Mouse (Mus musculus) thymus, postnatal 25 days (tissue): ENCODE measurements around the gene Tsen54.

Source experiments
- DNase-seq: peaks from one replicate; pipeline ENCODE4 v3.0.0; 2022

Gene Tsen54

DNA sequence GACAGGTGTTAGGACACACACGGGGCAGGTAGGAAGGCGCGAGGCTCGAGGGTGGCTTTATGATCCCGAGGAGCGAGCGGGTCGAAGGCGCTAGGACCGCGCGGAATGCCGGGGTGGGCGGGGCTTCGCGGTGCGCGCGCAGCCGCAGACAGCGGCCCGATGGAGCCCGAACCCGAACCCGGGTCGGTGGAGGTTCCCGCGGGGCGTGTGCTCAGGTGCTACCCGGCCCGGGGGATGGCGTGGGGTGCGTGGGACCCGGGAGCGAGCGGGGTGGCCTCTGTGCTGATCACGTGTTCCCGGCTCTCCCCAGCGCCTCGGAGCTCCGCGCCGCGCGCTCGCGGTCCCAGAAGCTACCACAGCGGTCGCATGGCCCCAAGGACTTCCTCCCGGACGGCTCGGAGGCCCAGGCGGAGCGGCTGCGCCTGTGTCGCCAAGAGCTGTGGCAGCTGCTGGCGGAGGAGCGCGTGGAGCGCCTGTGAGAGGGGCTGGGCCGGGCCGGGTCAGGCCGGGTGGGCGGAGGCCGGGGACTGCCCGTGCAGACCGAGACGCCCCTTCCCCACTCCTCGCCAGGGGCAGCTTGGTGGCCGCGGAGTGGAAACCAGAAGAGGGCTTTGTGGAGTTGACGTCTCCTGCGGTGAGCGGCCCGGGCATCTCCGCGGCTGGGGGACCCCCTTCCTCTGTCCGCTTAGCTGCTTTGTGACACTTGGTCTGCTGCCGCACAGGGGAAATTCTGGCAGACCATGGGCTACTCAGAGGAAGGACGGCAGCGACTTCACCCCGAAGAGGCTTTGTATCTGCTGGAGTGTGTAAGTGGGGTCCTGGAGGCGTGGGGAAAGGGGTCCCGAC lies at the start of gene Tsen54:
Gene Tsen54 (plus strand): TSS at position 120 of the 846 bp plus-strand sequence.
- DNase-seq: peak; percentile 84

GRCm38 (mm10) chr11:115765103-115765606 lies 49.4 kb upstream of the Tsen54 start, which contains the start of gene Tmem94:
Tmem94 (plus strand) TSS chr11:115765433.
- DNase-seq: peak; percentile 99

GRCm38 (mm10) chr11:115765607-115766141 lies 48.9 kb upstream of the Tsen54 start:
- no peak for DNase-seq

DNA sequence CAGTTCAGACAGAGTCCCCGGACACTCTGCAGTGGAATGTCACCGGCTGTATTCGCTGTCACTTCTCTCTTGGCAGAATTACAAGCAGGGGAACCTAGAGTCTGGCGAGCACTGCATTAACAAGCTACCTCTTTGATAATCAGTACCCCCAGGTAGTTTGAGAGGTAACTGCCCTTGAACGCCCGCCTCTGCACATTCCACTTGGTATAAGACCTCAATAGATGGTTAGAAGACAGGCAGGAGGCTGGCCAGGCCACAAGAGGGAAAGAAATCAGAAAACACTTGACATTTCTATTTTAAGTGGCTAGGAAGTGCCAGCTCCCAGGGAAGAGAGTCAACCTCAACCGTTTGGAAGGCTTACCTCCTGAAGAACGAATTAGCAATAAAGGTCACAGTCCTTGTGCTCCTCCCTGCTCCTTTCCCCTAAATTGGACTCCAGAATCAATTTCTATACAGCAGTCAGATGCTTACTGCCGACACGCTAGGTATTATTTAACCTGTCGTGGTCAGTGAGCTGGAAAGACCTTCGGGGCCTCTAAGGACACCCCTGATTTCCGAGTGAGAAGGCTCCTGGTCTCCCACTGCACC lies 48.1 kb upstream of the Tsen54 start:
- no peak for DNase-seq

DNA sequence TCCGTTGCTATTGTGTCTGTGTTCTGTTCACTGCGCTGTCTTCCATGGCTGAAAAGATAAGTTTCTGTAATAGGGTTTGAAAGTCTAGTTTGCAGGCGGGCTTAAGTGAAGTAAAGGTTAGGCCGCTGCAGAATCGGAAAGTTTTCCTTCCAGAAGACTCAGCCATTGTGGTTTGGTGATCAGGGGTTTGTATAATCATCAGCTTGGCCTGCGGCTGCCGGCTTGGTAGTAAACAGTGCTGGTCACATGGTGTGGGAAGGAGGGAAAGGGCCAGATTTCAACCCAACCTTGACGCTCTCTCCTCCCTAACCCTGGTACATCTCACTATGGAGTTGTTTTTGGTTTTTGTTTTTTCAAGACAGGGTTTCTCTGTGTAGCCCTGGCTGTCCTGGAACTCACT lies 47.5 kb upstream of the Tsen54 start:
- no peak for DNase-seq

- DNase-seq: no peak
Observed at GRCm38 (mm10) chr11:115768896-115769295, 45.6 kb upstream of the Tsen54 start.

DNA sequence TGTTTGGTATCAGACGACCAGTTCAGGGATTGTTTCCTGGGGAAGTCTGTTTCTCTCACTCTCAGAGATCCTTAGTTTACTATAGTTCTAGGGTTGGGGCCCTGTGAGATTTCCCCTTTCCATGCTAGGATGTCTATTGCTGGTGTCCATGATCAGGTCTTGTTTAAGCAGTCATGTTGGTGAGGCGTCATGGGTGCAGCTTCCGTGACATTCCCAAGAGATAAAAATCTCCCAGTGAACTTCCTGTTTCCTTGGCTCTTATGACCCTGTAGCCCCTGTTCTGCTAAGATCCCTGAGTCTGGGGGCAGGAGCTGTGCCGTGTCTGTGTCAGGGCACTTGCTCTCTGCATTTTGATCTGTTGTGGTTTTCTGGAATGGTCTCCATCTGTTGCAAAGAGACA lies 39.9 kb upstream of the Tsen54 start:
- DNase-seq: no peak

DNA sequence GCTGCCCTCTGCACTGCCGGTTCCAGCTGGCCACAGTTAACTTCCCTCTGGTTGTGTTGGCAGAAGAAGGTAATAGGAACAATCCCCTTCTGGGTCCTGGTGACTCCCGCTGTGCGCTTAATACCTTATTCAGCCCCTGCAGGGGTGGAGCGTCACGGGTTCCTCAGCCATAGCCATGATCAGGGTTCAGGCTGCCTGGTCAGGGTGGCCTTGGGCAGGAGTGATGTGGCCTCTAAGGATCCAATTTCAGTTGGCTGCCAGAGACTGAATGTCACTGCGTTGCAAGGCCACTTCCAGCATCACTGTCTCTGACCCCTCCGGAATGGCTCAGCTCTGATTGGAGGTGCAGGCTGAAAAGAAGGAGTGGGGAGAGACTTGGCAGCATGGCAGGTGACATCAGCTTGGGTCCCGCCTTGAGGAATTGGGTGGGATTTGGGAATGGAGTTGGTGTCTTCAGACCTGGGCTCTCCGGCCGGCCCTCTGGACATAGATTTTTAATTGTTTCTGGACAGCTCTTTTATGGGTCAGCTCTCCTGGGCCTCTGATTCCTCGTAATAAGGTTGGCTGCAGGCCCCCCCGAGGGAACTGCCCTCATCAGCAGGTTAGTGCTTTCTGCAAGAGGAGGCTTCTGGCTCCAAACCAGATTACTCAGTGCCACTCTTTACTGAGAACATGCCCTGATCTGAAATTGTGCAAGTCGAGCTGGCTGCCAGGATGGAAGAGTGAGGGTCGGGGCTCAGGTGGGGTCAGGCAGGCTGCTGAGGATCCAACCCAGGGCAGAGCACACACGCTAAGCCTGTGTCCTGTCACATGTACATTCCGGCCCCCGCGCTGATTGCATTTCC lies 38.5 kb upstream of the Tsen54 start:
- DNase-seq: no peak

DNA sequence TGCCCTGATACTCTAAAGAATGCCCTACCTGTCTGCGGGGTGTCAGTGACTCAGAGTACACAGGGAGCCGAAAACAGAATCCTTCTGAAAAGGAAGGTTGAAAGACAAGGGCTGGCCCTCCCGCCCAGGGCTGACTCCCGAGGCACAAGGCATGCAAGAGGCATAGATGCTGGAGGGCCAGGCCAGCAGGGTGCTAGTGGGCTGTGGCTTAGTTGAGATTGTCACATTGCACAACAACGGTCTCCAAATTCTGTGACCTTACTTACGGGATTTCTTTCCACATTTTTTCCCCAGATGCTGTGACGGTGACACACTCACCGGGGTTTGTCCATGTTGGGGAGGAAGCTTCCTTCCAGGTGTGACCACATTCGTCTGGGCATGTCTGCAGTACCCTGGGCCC lies 37.6 kb upstream of the Tsen54 start:
- DNase-seq: no peak

- no peak for DNase-seq
Observed at GRCm38 (mm10) chr11:115777487-115778335, 36.8 kb upstream of the Tsen54 start.

DNA sequence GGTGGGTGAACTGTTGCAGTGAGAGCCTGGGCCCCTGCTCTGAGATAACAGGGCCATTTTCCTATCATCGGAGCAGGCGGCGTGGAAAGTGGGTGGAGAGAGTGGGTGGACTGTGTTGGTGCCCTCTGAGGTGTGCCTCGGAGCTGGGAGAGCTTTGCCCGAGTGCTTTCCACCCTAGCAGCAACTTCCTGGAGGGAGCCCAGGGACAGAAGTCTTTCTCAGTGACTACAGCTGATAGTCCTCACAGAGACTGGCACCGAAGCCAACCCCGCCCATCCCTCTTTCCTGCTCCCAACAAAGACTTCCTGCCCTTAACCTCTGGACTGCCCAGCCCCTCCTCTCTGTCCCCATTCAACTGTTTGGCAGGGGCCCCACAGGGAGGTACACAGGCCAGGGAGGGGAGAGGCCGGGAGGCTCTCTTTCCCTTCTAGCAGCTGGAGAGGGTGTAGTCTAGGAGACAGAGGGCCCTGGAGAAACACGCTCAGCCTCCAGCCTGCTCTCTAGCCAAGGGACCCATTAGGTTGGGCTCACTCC lies 35.4 kb upstream of the Tsen54 start:
- peak; percentile 29 for DNase-seq

GRCm38 (mm10) chr11:115780141-115781070 lies 34.1 kb upstream of the Tsen54 start:
- DNase-seq: no peak

GRCm38 (mm10) chr11:115786473-115786872 lies 28.1 kb upstream of the Tsen54 start:
- no peak for DNase-seq

DNA sequence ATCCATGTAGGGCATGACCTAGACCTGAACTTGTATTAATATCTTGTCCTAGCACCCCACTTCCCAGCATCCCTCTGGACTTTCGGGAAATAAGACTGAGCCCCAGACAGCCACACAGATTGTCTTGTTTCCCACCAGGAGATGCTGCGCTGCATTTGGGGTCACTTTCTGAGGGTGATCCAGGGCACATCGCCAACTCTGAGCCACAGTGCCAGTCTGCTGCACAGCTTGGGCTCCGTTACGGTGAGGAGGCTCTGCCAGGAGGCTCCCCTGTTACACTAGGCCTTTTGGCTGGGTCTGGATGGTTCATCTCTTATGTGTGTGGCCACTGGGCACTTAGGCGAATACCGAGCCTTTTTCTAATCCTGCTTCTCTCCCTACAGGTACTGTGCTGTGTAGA lies 24.7 kb upstream of the Tsen54 start:
- no peak for DNase-seq

GRCm38 (mm10) chr11:115791919-115792318 lies 22.6 kb upstream of the Tsen54 start:
- DNase-seq: no peak

GRCm38 (mm10) chr11:115792353-115792752 lies 22.2 kb upstream of the Tsen54 start:
- no peak for DNase-seq

- no peak for DNase-seq
Observed at GRCm38 (mm10) chr11:115796898-115797297, 17.6 kb upstream of the Tsen54 start.

DNA sequence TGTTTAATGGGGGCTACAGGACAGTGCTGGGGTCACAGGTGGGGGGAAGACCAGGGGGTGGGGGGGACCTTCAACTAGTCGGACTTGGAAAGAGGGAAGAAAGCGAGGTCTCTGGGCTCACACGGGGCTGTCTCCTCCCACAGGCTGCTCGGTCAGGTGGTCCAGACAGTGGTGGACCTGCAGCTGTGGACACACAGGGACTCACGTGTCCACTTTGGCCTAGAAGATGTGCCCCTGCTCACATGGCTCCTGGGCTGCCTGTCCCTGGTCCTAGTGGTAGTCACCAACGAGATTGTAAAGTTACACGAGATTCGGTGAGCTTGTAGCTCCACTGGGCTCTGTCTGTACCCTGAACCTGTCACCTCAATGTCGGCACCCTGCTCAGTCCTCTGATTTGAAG lies 16.9 kb upstream of the Tsen54 start:
- no peak for DNase-seq

DNA sequence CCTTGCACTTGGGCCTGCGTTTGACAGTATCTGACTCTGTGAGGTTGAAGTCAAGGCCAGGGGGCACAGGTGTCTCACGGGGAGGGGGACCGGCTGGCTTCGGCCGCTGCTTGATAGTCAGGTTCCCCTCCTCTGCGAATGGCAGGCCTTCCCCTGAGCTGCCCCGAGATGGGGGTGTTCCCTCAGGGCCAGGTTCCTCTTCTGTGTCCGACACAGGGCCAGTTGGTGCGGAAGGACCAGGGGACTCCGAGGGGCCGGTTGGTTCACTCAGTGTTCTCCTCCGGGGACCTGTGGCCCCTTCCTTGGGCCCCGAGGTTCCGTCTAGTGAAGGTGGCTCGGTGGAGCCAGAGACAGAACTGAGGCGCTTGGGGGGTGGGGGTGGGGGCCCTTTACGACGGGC lies 13.5 kb upstream of the Tsen54 start:
- DNase-seq: no peak

GRCm38 (mm10) chr11:115803072-115803709 lies 11.3 kb upstream of the Tsen54 start:
- DNase-seq: no peak
